Mouse (Mus musculus) adrenal gland (tissue): ENCODE measurements around the gene Nkd2.

ENCODE experiments used
- intact Hi-C: fragments of 180-260 bp; cut with DNase I; formaldehyde crosslinking; loops from one replicate; pipeline ENCODE4 v1.15.1; 2025

The Nkd2 gene

DNA sequence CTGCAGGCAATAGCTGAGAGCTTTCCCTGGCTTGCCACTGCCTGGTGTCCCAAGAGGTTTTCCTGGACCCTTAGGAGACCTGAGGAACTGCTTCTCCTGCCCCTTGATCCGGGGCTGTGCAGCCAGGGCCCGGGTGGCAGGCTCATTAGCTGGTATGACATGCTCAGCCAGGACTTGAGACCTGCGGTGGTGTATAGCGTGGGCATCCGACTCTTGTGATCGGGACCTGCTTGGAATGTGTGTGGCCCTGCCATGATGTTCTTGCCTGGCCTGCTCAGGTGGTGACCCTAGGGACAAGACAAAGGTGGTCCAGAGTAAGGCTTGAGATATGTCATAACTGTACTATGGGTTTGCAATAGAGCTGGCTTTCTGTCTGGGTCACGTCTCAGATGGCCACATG lies 26.2 kb downstream of the Nkd2 start:
- intact Hi-C loops, result loop anchor here (5.0 kb wide), 1 partner anchor 174 kb away; no protein-coding TSS in a partner anchor

- intact Hi-C loops, result loop anchor here (10.0 kb wide), 1 partner anchor 304 kb away; no protein-coding TSS in a partner anchor
These were observed 28.5 kb downstream of the Nkd2 start for GRCm38 (mm10) chr13:73818921-73819320.

GRCm38 (mm10) chr13:73816338-73816737 lies 31.1 kb downstream of the Nkd2 start:
- intact Hi-C loops, result loop anchor here (10.0 kb wide), 1 partner anchor 302 kb away; no protein-coding TSS in a partner anchor

DNA sequence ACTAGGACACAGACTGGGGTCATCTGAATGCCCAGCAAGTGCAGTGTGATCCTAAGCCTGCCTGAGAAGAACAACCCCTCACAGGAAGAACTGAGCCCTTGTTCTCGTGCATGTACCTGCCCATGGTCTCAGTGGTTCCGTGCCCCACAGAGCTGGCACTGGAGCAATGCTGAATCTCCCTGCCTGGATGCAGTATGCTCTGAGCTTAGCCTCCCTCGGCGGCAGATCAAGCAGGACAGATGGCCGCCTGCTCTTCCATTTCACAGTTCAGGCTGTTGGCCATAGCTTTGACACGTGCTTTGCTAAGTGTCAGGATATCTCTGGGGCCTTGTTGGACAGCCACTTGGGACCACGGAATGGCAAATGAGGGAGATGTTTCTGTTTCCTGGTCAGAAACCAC lies 33.2 kb downstream of the Nkd2 start:
- intact Hi-C loops, result loop anchor here (10.0 kb wide), 1 partner anchor 299 kb away; no protein-coding TSS in a partner anchor

GRCm38 (mm10) chr13:73812936-73813335 lies 34.5 kb downstream of the Nkd2 start:
- intact Hi-C loops, result loop anchor here (10.0 kb wide), 1 partner anchor 298 kb away; no protein-coding TSS in a partner anchor

GRCm38 (mm10) chr13:73804914-73805313 lies 42.5 kb downstream of the Nkd2 start:
- intact Hi-C loops, result no loop called here

DNA sequence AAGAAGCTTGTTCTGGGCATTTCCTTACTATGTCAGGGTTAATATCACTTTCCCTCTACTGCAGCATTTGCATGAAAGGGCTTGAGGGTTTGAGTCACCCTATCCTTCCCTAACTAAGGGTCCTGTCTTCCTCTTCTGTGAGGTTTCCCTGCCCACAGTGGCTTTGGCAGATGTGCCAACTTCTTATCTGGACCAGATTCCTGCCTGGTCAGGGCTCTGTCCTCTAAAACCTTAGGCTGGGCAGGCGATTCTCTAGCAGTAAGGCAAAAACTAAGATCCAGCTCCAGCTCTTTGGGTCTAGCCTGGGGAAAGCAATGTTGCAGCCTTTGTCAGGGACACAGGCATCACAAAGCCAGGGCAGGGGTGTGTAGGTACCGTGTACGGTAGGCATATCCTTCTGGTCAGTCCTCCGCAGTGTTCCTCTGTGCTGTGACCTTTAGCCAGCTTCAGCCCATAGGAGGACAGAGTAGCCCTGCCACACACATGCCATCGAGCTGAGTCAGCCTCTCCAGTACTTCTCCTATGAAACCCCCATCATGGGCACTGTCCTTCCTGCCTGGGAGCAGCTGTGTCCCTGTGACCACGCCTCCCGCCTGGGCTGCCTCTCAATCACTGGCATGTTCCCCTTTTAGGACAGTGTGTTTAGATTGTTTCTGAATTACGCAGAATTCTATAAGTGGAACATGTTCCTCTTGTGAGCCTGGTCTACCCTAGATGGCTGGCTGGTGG lies 43.8 kb downstream of the Nkd2 start:
- intact Hi-C loops, result no loop called here

- intact Hi-C loops, result no loop called here
These were observed 48.3 kb downstream of the Nkd2 start for GRCm38 (mm10) chr13:73799110-73799509.

- intact Hi-C loops, result no loop called here
These were observed 54.3 kb downstream of the Nkd2 start for GRCm38 (mm10) chr13:73793171-73793570.

DNA sequence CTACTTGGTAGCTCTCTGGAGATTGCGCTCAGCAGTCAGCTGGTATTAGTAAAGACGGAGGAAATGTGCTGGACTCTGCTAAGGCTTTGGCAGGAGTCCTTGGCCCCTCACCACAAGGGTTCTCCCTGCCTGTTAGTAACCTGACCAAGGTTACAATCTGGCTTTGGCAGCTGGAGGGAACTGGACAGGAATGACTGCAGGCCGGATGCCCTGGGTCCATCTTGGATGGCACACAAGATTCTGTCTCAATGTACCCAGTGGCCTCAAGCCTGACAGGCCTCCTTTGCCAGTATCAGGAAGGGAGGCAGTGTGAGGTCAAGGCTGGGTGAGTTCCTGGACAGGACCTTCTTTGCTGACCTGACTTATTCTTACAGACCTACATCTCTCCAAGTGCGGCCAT lies 55.3 kb downstream of the Nkd2 start:
- intact Hi-C loops, result no loop called here

DNA sequence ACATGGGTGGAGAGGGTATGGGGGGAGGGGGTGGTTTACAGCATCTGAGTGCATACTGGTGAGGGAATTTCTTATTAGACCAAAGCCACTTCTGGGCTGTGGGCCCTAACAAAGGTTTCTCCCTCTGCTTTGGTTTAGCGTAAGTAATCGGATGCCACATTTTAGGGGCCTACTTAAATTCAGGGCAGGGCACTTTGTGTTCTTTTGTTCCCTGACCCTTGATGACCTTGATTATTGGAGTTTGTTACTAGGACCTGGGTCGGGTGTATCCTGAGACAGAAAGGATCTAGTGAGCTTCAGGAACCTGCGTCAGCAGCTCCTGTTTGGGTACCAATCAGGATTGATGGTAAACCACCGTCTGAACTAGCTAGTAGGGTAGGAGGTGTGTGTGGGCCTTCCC lies 64.9 kb downstream of the Nkd2 start:
- intact Hi-C loops, result no loop called here

- intact Hi-C loops, result no loop called here
These were observed 69.9 kb downstream of the Nkd2 start for GRCm38 (mm10) chr13:73777578-73777977.

DNA sequence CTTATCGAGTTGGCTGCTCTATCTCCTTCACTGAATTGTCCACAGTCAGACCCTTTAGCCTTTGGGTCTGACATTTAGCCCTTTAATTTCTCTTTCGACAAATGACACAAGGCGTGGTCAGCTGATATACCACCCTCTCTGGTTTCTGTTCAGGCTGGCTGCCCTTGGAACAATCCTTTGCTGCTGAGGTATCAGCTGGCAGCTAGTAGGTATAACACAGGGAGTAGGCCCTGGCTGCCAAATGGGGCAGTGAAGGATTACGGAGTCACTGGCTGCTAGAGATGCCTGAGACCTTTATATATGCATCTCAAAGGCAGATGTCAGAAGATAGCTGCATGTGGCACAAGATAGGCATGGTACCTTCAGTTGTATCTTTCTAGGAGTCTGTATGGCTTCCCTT lies 71.6 kb downstream of the Nkd2 start:
- intact Hi-C loops, result no loop called here

DNA sequence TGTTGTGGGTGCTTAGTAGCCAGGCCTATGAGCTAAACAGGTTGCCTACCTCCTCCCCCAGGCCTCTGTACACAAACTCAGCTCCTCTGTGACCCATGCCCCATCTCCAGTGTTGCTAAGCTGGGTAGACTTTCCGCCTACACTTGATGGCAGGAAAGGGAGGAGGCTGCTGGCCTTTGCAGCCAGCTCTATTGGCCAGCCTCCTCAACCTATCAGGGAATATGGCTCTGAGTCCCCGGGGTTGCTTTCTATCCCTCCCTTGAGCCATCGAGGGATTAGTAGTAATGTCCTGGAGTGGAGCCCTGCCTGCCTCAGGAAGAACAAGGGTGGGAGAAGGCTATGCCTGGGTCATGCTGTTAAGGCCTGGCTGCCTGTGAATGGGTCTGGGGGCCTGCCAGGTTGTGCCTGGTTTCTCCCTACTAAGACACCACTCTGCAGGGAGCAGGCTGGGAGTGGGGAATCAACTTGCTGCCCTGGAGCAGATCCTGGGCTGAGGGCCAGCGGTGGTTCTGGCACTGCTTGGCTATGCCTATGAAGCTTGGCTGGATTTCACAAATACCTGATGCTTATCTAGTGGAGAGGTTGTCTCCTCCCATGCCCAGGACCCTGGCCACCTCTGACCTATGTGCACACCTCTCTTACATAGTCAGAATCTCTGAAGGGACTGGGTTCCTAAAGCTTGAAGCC lies 73.8 kb downstream of the Nkd2 start:
- intact Hi-C loops, result no loop called here

DNA sequence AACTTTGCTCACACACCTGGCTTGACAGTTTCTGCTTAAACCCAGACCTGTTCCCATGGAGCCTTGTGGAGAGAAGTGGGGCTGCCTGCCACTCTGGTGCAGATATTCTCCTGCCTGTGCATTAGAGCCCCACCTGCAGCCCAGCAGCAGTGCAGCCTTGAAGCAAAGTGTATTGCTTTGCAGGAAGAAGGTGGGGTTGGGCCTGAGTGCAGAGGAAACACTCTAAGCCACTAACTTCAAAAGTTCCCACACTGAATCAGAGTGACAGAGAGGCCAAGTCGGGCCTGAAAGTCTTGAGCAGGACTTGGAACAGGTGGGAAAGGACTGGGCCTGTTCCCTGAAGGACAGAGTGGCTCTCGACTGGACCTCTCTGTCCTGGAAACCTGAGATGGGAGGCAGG lies 74.8 kb downstream of the Nkd2 start:
- intact Hi-C loops, result no loop called here

DNA sequence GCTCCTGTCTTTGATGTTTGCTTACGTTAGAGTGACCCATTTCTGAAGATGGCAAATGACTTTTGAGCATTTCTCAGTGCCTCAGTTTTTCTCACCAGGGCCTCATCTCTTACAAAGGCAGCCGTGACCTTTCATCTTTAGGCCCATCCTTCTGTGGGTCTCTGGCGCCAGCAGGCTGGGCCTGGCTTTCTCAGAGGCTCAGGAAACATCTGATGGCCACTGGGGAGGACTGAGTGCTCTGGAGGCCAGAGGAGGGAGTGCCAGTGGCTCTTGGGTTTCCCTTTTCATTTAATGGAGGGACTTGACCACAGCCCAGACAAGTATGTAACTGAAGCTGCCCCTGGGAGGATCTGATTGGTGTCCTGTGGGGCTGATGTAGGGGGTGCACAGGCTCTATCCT lies 76.3 kb downstream of the Nkd2 start:
- intact Hi-C loops, result no loop called here

DNA sequence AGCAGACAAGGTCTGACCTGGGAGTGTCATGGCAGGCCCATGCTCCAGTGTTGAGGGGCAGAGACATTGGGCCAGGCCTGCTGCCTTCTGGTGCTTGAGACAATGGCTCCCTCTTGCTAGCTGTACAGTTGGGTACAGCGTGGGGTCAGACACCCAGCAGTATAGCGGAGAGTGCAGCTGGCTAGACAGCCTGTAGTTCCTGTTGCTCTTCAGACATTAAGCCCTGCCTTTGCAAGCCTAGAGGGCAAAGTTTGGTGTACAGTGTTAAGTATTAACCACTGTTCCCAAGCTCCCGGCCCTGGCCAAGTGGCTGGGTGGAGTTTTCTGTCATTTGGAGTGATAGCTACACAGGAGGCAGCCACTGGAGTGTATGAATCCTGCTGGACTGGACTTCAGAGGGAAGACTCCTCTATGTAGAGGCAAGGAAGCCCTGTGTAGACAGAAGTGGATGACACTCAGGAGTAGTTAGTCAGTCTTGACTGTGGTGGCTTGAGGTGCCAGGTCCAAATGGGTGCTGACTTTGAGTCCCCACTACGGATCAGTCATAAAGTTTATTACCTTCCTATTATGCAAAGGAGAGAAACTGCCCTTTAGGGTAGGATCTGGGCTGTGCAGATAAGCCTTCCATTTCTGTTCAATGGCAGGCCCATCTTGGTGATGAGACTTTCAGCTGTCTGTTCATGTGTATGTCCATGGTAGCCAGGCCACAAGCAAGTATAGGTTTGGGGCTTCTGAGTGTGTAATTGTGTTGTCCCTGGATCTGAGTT lies 77.3 kb downstream of the Nkd2 start:
- intact Hi-C loops, result no loop called here
